Comparison of ENCODE assay signal across 9 mouse cellular contexts in genomic region chr11:59727204-59727603, GRCm38 (mm10).
"Had no signal": no experiment of that assay in that cellular context is flagged by ENCODE, and none has a peak within 500 bp of the region (broad histone marks: within the 10 kb centered on the region; RNA-seq: fewer than 3 reads in every experiment).

No protein-coding gene starts in this region.

- DNase-seq: kidney, adult 9 months; kidney, postnatal 4 days; liver; liver, embryonic 13.5 days; liver, postnatal 0 days; retina, postnatal 1 day; right cerebral cortex, postnatal 4 days; thymus, adult 2 months; thymus, postnatal 25 days had no signal
